Mouse (Mus musculus): ENCODE results near the gene Mtif2.

Mtif2 gene

DNA sequence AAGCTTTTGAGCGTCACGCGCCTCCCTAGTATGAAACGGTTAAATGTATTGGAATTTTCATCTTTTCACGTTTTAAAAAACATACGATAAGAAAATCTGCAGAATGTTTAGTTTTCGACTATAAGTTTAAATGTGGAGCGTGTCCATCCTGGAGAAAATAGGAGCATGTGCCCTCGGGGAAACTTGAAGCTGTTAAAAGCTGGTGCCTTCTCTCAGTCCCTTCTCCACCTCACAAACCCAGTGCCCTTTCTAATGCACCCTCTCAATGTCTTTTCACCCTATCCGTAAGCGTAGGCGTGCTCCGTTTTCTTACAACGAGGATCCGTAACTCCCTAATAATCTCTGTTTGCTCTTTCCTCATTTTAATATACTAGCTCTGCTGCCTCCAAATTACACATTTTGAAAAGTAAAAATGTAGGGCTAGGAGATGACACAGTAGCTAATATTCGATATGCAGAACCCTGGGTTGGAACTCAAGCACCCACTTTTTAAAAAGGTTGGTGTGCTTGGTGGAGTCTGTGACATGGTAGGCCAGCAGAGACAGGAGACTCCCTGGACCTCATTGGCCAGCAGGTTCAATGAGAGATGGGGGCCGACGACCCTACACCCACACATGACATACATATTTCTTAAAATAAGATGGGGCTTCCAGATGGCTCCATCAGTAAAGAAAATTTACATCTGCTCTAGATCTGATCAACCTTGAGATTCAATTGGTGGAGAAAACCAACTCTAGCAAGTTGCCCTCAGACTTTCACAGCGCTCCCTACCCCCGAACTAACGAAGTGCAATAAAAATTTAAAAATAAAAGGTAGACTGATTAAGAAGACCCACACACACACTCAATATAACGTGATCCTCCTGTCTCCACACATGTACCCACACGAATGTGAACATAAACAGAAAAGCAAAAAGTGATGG lies 22.6 kb downstream of the Mtif2 start:
- in situ Hi-C loops (cut with MboI, MseI), result loop anchor here (5.0 to 10.0 kb wide), 2 partner anchors 144 to 374 kb away; partner anchors contain the start of genes Ppp4r3b and Rtn4

- in situ Hi-C loops (cut with MboI, MseI), result loop anchor here (5.0 to 10.0 kb wide), 2 partner anchors 143 to 375 kb away; partner anchors contain the start of genes Ppp4r3b and Rtn4
Measured at GRCm38 (mm10) chr11:29549425-29549778, 23.2 kb downstream of the Mtif2 start.

GRCm38 (mm10) chr11:29560452-29560851 lies 34.2 kb downstream of the Mtif2 start:
- in situ Hi-C loops (cut with MboI, MseI), result loop anchor here (10.0 kb wide), 1 partner anchor 1296 kb away; no protein-coding TSS in a partner anchor

DNA sequence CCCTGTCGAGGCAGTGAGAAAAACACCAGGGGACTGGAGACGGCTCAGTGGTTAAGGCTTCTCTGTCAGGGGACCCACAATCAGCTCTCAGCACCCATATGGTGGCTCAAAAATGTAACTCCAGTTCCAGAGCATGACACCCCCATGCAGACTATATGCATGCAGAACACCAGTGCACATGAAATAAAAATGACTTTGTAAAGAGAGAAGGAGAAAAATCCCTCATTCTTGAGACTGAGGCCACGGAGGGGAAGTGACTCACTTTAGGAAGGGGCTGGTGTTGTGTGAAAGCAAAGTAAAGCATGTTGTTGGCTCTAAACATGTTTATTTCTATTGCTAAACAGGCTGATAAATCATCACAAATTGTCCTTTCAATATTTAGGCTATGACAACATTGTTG lies 34.8 kb downstream of the Mtif2 start:
- in situ Hi-C loops (cut with MboI, MseI), result loop anchor here (10.0 kb wide), 1 partner anchor 1296 kb away; no protein-coding TSS in a partner anchor

GRCm38 (mm10) chr11:29563406-29563805 lies 37.2 kb downstream of the Mtif2 start:
- in situ Hi-C loops (cut with MboI, MseI), result loop anchor here (10.0 kb wide), 1 partner anchor 1299 kb away; no protein-coding TSS in a partner anchor

DNA sequence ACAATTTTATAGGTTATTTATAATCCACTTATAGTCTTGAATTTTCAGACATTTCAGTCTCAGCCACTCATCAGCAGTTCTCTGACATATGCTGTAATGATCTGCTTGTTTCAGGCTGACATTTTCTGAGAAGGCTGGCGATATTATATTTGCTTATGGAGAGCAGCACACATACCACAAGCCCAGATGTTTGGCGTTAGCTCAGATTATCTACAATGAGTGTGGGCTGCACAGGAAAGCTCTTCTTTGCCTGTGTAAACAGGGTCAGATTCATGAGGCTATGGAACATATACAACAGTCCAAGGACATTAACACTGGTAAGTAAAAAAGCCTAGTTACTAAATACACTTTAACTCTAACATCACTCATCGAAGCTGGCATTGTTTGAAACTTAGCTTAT lies 45.3 kb downstream of the Mtif2 start:
- in situ Hi-C loops (cut with MboI, MseI), result loop anchor here (10.0 kb wide), 1 partner anchor 313 kb away; no protein-coding TSS in a partner anchor

GRCm38 (mm10) chr11:29572656-29573055 lies 46.4 kb downstream of the Mtif2 start:
- in situ Hi-C loops (cut with MboI, MseI), result loop anchor here (10.0 kb wide), 1 partner anchor 312 kb away; no protein-coding TSS in a partner anchor

- in situ Hi-C loops (cut with MboI, MseI), result loop anchor here (10.0 kb wide), 1 partner anchor 305 kb away; no protein-coding TSS in a partner anchor
Measured at GRCm38 (mm10) chr11:29579610-29580009, 53.4 kb downstream of the Mtif2 start.
